Mouse (Mus musculus): ENCODE measurements around the gene 1700057G04Rik. TPM values are rescaled to one million over a fixed set of nuclear protein-coding genes. Genes with fewer than 3 reads are reported as not detected.

Gene 1700057G04Rik
- polyA plus RNA-seq, 1 experiment from 2014 or later: not detected

GRCm38 (mm10) chr9:92276360-92276759, 32.8 kb upstream of the 1700057G04Rik start:
- WGBS: 84% methylated on average over 7 of the region's 7 CpGs
- H3K4me2 ChIP-seq: no peak overlapping the region
- H3K4me3 ChIP-seq: no peak overlapping the region
- H3K36me3 ChIP-seq (replicated peaks): no peaks in the 10 kb centered on the region
- no peaks in the 10 kb centered on the region for H3K27me3 ChIP-seq (replicated peaks)
- H3K9ac ChIP-seq: no peak overlapping the region
- H3K4me1 ChIP-seq: no peaks in the 10 kb centered on the region
- H3K9me3 ChIP-seq: no peaks in the 10 kb centered on the region
- ATAC-seq (replicated peaks): no peak
- no peak overlapping the region for H3K27ac ChIP-seq

GRCm38 (mm10) chr9:92280048-92280447, 29.1 kb upstream of the 1700057G04Rik start:
- Histone ChIP-seq H3K4me1 (no peaks in the 10 kb centered on the region), H3K36me3 (replicated peaks) (no peaks in the 10 kb centered on the region), H3K4me3 (no peak overlapping the region), H3K9me3 (no peaks in the 10 kb centered on the region), H3K27me3 (replicated peaks) (no peaks in the 10 kb centered on the region), H3K4me2 (no peak overlapping the region), H3K9ac (no peak overlapping the region), H3K27ac (no peak overlapping the region)
- ATAC-seq (replicated peaks): no peak
- 80% methylated on average over 1 of the region's 1 CpGs for WGBS

DNA sequence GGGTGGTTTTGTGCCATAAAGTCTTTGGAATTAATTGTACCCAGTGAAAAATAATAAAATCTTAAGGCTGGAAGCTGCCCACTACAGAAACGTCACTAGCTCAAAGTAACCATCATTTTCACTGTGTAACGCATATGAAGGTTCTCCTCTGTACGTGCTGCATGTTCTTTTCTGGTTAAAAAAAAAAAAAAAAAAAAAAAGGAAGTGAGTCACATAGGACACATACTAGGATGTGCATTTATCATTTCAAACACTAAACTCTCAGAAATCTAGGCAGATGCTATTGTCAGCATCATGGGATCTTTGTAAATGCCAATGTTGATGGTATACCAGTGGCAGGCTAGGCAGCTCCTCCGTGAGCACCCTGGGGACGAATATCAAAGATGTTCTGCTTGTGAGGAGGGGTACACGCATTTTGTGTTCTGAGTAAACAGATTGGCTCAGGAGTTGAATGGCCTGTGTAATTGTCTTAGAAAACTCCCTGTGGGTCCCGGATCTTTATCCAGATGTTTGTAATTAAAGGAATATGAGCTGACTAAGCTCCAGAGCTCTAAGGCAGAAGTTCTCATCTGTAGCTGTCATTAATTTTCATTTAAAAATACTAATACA, 26.5 kb upstream of the 1700057G04Rik start:
- WGBS: 32% methylated on average over 7 of the region's 7 CpGs
- 0 out of 2 replicates have a peak, but pooled peaks have one; percentile 30 for ATAC-seq (replicated peaks)
- no peak overlapping the region for H3K4me3 ChIP-seq
- no peak overlapping the region for H3K27ac ChIP-seq
- H3K36me3 ChIP-seq (replicated peaks): no peaks in the 10 kb centered on the region
- no peaks in the 10 kb centered on the region for H3K4me1 ChIP-seq
- H3K9me3 ChIP-seq: no peaks in the 10 kb centered on the region
- H3K4me2 ChIP-seq: no peak overlapping the region
- no peaks in the 10 kb centered on the region for H3K27me3 ChIP-seq (replicated peaks)
- no peak overlapping the region for H3K9ac ChIP-seq

DNA sequence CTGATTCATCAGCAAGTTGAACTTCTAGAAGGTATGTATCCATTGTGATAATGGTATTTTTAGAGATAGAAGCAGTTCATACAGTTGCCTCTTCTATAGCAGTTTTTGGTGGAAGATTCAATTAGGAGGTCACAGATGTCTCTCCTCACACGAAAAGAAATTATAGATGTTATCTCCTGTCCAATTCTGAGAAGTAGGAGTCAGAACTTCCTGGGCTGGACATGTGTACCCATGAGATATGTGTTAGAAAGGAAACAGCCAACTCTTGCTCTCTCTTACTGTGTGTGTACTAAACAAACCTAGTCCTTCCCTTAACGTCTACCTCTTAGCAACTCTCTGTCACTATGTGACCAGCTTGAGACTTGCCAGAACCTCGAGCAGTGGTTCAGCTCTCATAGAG, 19.5 kb upstream of the 1700057G04Rik start:
- WGBS: 80% methylated on average over 3 of the region's 3 CpGs
- no peak for ATAC-seq (replicated peaks)

DNA sequence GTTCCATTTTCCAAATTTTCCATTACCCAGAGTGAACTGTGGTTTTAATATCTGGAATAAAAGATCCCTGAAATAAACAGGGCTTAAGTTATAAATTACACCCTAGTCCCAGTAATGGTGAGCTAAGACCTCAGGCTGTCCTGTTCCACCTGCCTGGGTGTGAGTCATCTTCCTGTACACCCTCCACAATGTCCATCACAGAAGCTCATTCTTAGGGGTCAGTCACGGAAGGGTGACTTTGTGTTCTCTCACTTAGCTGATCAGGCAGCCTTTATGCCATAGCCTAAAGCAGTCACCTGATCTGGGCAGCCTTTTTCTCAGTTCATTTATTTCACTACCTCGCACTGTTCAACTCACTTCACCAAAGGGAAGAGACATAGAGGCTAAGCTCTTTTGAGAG, 17.0 kb upstream of the 1700057G04Rik start:
- ATAC-seq (replicated peaks): no peak
- no peak overlapping the region for H3K9ac ChIP-seq
- no peaks in the 10 kb centered on the region for H3K9me3 ChIP-seq
- H3K4me3 ChIP-seq: no peak overlapping the region
- WGBS: 58% methylated on average over 2 of the region's 2 CpGs
- H3K27ac ChIP-seq: no peak overlapping the region
- H3K27me3 ChIP-seq (replicated peaks): no peaks in the 10 kb centered on the region
- H3K36me3 ChIP-seq (replicated peaks): no peaks in the 10 kb centered on the region
- H3K4me1 ChIP-seq: no peaks in the 10 kb centered on the region
- no peak overlapping the region for H3K4me2 ChIP-seq

More for the DNA sequence above, 19.5 kb upstream of the 1700057G04Rik start:
- Histone ChIP-seq H3K4me2 (no peak overlapping the region), H3K36me3 (replicated peaks) (no peaks in the 10 kb centered on the region), H3K27me3 (replicated peaks) (no peaks in the 10 kb centered on the region), H3K27ac (no peak overlapping the region), H3K9me3 (no peaks in the 10 kb centered on the region), H3K4me3 (no peak overlapping the region), H3K4me1 (no peaks in the 10 kb centered on the region), H3K9ac (no peak overlapping the region)

GRCm38 (mm10) chr9:92292922-92293321, 16.3 kb upstream of the 1700057G04Rik start:
- no peaks in the 10 kb centered on the region for H3K36me3 ChIP-seq (replicated peaks)
- no peaks in the 10 kb centered on the region for H3K27me3 ChIP-seq (replicated peaks)
- H3K9ac ChIP-seq: no peak overlapping the region
- H3K4me1 ChIP-seq: no peaks in the 10 kb centered on the region
- H3K4me2 ChIP-seq: no peak overlapping the region
- no peak overlapping the region for H3K27ac ChIP-seq
- WGBS: 78% methylated on average over 3 of the region's 3 CpGs
- ATAC-seq (replicated peaks): no peak
- H3K4me3 ChIP-seq: no peak overlapping the region
- no peaks in the 10 kb centered on the region for H3K9me3 ChIP-seq

DNA sequence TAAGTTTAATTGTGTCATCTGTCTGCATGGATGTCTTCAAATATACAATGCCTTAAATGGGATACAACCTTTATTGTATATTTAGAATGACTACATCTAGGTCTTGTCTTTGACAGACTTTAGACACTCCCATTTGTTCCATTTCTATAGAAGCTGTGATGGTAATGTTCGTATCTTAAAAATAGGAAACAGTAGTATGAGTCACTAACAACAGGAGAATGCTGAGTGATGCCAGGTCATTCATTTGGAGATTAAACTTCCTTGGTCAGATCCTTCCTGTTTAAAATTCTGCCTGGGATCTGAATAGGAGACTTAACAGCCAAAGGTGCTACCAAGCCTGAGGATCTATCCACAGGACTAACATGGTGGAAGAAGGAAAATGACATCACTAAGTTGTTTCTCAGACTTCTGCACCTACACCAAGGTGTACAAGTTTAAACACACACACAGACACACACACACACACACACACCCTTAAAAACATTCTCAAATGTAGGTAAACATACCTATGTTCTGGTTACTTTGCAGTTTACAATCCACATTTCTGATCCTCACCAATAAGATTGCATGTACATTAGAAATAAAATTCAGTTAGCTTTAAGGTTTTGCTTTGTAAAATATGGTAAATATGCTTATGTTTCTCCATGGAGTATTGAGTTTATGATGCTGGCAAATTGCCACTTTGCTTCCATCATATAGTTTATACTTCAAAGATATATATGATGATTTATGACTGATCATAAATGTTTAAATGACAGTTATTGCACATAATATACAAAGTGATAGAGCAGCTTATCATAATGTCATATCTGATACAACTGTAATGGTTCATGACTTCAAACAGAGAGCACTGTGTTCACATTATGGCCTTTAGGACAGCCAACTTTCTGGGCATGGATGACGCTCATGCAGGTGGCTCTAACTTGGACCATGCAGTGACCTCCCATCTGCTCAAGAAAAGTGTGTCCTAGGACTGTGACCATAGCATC, 15.3 kb upstream of the 1700057G04Rik start:
- Histone ChIP-seq H3K9ac (no peak overlapping the region), H3K36me3 (replicated peaks) (no peaks in the 10 kb centered on the region), H3K4me3 (no peak overlapping the region), H3K27me3 (replicated peaks) (no peaks in the 10 kb centered on the region), H3K9me3 (no peaks in the 10 kb centered on the region), H3K27ac (no peak overlapping the region), H3K4me1 (no peaks in the 10 kb centered on the region), H3K4me2 (no peak overlapping the region)
- ATAC-seq (replicated peaks): no peak
- WGBS: 95% methylated on average over 2 of the region's 2 CpGs

DNA sequence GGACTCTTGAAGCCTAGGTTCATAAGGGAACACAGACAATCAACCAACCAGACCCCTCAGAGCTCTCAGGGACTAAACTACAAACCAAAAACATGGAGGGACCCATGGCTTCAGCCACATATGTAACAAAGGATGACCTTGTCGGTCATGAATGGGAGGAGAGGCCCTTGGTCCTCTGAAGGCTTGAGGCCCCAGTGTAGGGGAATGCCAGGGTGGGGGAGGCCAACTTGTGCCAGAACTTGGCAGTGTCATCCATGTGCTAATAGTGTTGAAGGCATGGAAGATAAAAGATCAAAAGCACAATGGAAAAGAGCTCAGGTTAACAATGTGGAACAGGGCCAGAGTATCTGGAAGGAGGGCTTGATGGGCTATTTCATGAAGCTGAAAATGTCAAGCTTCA, 10.9 kb upstream of the 1700057G04Rik start:
- Histone ChIP-seq H3K4me1 (no peaks in the 10 kb centered on the region), H3K27me3 (replicated peaks) (no peaks in the 10 kb centered on the region), H3K4me2 (no peak overlapping the region), H3K36me3 (replicated peaks) (no peaks in the 10 kb centered on the region), H3K9ac (no peak overlapping the region), H3K27ac (no peak overlapping the region), H3K4me3 (no peak overlapping the region), H3K9me3 (no peaks in the 10 kb centered on the region)
- 72% methylated on average over 1 of the region's 1 CpGs for WGBS
- no peak for ATAC-seq (replicated peaks)

GRCm38 (mm10) chr9:92301213-92301612, 8.0 kb upstream of the 1700057G04Rik start:
- Histone ChIP-seq H3K9ac (no peak overlapping the region), H3K36me3 (replicated peaks) (no peaks in the 10 kb centered on the region), H3K9me3 (no peaks in the 10 kb centered on the region), H3K4me3 (no peak overlapping the region), H3K4me2 (no peak overlapping the region), H3K27ac (no peak overlapping the region), H3K27me3 (replicated peaks) (no peaks in the 10 kb centered on the region), H3K4me1 (no peaks in the 10 kb centered on the region)
- ATAC-seq (replicated peaks): no peak
- WGBS: 71% methylated on average over 3 of the region's 3 CpGs

DNA sequence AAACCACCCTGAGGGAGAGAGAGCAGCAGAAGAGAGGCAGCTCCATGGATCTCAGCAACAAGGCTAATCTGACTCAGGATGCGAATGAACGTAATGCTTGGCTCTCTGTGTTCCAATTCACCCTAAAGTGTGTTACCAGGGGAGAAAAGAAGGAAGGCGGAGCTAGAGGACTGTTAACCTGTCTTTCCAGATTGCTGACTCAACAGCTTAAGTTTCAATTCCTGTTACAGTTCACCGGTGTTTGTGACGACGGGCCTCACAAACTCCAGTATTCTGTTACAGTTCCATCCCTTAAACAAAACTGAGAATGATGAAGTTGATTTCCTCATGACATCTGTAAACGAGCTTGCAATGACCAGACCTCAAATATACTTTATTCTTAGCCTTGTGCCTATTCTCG, 4.1 kb upstream of the 1700057G04Rik start:
- Histone ChIP-seq H3K27ac (no peak overlapping the region), H3K27me3 (replicated peaks) (no peaks in the 10 kb centered on the region), H3K4me2 (no peak overlapping the region), H3K4me1 (no peaks in the 10 kb centered on the region), H3K9me3 (no peaks in the 10 kb centered on the region), H3K9ac (no peak overlapping the region), H3K4me3 (no peak overlapping the region), H3K36me3 (replicated peaks) (no peaks in the 10 kb centered on the region)
- WGBS: 76% methylated on average over 8 of the region's 8 CpGs
- no peak for ATAC-seq (replicated peaks)

- Histone ChIP-seq H3K4me2 (no peak overlapping the region), H3K4me3 (no peak overlapping the region), H3K9ac (no peak overlapping the region), H3K4me1 (no peaks in the 10 kb centered on the region), H3K9me3 (no peaks in the 10 kb centered on the region), H3K36me3 (replicated peaks) (no peaks in the 10 kb centered on the region), H3K27ac (no peak overlapping the region), H3K27me3 (replicated peaks) (no peaks in the 10 kb centered on the region)
- ATAC-seq (replicated peaks): no peak
- 60% methylated on average over 8 of the region's 8 CpGs for WGBS
Measured at GRCm38 (mm10) chr9:92305620-92306220, 3.5 kb upstream of the 1700057G04Rik start.

DNA sequence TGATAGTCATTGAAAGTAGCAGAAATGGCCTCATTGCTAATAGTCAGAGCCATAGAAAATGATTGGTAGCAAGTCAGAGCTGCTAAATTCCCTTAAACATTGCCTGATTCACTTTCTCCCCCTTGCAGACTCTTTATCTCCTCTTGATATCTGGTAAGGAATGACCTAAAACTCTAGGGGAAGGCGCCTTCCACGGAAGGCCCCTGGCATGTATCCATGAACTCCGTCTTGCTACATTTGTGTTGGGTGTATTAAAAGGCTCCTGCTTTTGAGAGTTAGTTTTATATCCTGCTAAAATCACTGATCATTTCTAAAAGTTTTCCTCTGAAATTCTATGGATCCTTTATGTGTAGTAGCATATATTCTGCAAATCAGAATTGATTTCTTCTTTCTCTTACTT, 7.6 kb downstream of the 1700057G04Rik start:
- Histone ChIP-seq H3K9me3 (no peaks in the 10 kb centered on the region), H3K9ac (no peak overlapping the region), H3K4me1 (no peaks in the 10 kb centered on the region), H3K27ac (no peak overlapping the region), H3K27me3 (replicated peaks) (no peaks in the 10 kb centered on the region), H3K4me2 (no peak overlapping the region), H3K36me3 (replicated peaks) (no peaks in the 10 kb centered on the region), H3K4me3 (no peak overlapping the region)
- ATAC-seq (replicated peaks): no peak
- 93% methylated on average over 3 of the region's 3 CpGs for WGBS
